Mouse (Mus musculus) forebrain, embryonic 14.5 days (tissue): ENCODE measurements around the gene Dync1i1. TPM values are rescaled to one million over a fixed set of nuclear protein-coding genes. Genes with fewer than 3 reads are reported as not detected.

Source experiments
- ATAC-seq: fragments of 200-750 bp; cut with Nextera tagmentation; 2 replicates; pipeline ENCODE4 v1.8.0; 2017; ENCODE audit warnings: mild to moderate bottlenecking, moderate library complexity
- DNase-seq: peaks from one replicate; pipeline ENCODE4 v3.0.0-alpha.2; 2015; ENCODE audit warnings: low spot score
- H3K27ac ChIP-seq: fragments of 300-500 bp; sonication (generic); 2 replicates; pipeline ENCODE4 v1.5.1; 2014; ENCODE audit warnings: low read depth, mild to moderate bottlenecking, control low read depth, low read length, moderate library complexity
- H3K27me3 ChIP-seq: fragments of 300-500 bp; sonication (generic); replicated peaks from 2 replicates; pipeline ENCODE4 v1.6.1; 2014; ENCODE audit warnings: low read length, control low read depth, mixed read lengths; ENCODE audit not compliant: control insufficient read depth, insufficient read depth
- H3K36me3 ChIP-seq: fragments of 300-500 bp; sonication (generic); 2 replicates; pipeline ENCODE4 v1.6.1; 2014; ENCODE audit warnings: low read length, control low read depth; ENCODE audit not compliant: control insufficient read depth, insufficient read depth
- H3K4me1 ChIP-seq: fragments of 300-500 bp; sonication (generic); 2 replicates; pipeline ENCODE4 v1.6.1; 2014; ENCODE audit warnings: antibody characterized with exemption, low read length, control low read depth; ENCODE audit not compliant: control insufficient read depth, insufficient read depth
- H3K4me2 ChIP-seq: fragments of 300-500 bp; sonication (generic); 2 replicates; pipeline ENCODE4 v1.6.1; 2014; ENCODE audit warnings: mild to moderate bottlenecking, control low read depth, low read length
- H3K4me3 ChIP-seq: fragments of 300-500 bp; sonication (generic); 2 replicates; pipeline ENCODE4 v1.5.1; 2014; ENCODE audit warnings: low read depth, low read length, control low read depth
- H3K9ac ChIP-seq: fragments of 300-500 bp; sonication (generic); 2 replicates; pipeline ENCODE4 v1.6.1; 2014; ENCODE audit warnings: mild to moderate bottlenecking, low read length, control low read depth, moderate library complexity
- H3K9me3 ChIP-seq: fragments of 300-500 bp; sonication (generic); replicated peaks from 2 replicates; pipeline ENCODE4 v1.6.1; 2016; ENCODE audit warnings: low read length, control low read depth, mixed read lengths; ENCODE audit not compliant: control insufficient read depth
- WGBS: fragments of 180-500 bp; shearing (Covaris S2); extraction: QIAGEN DNeasy Blood & Tissue Kit; methylation state at CpG from one replicate; pipeline ENCODE4 v1.1.7; 2014; 5-methylcytosine and 5-hydroxymethylcytosine counted together
- polyA plus RNA-seq: library from polyadenylated mRNA; unstranded; fragments of >200 nt; fragmentation: Nextera tagmentation; extraction: Ambion mirVana; gene quantifications from 2 replicates; pipeline ENCODE4 v1.2.1, GENCODE M21; 2014

The Dync1i1 gene
- polyA plus RNA-seq, 1 experiment from 2014 or later, result 56.0 TPM

GRCm38 (mm10) chr6:5794106-5794753 is 68.8 kb downstream of the Dync1i1 start:
- Histone ChIP-seq H3K4me1 (no peaks in the 10 kb centered on the region), H3K4me3 (no peak overlapping the region), H3K27me3 (no peaks in the 10 kb centered on the region), H3K4me2 (no peak overlapping the region), H3K27ac (no peak overlapping the region), H3K36me3 (no peaks in the 10 kb centered on the region), H3K9me3 (no peaks in the 10 kb centered on the region), H3K9ac (no peak overlapping the region)
- 75% methylated on average over 5 of the region's 5 CpGs for WGBS
- DNase-seq, result no peak
- no peak for ATAC-seq

GRCm38 (mm10) chr6:5795314-5795713 is 69.9 kb downstream of the Dync1i1 start:
- H3K27me3 ChIP-seq, result no peaks in the 10 kb centered on the region
- no peak for DNase-seq
- no peaks in the 10 kb centered on the region for H3K9me3 ChIP-seq
- ATAC-seq, result no peak
- H3K36me3 ChIP-seq, result no peaks in the 10 kb centered on the region
- 87% methylated on average over 2 of the region's 2 CpGs for WGBS
- H3K4me2 ChIP-seq, result no peak overlapping the region
- no peaks in the 10 kb centered on the region for H3K4me1 ChIP-seq
- H3K27ac ChIP-seq, result no peak overlapping the region
- H3K9ac ChIP-seq, result no peak overlapping the region
- H3K4me3 ChIP-seq, result no peak overlapping the region

- ATAC-seq (peak; percentile 85), DNase-seq (peak; percentile 88)
- 53% methylated on average over 6 of the region's 6 CpGs for WGBS
Measured at GRCm38 (mm10) chr6:5802124-5802839, 76.8 kb downstream of the Dync1i1 start.

GRCm38 (mm10) chr6:5802840-5803491 is 77.5 kb downstream of the Dync1i1 start:
- 57% methylated on average over 11 of the region's 11 CpGs for WGBS
- no peak overlapping the region for H3K27ac ChIP-seq
- H3K36me3 ChIP-seq, result no peaks in the 10 kb centered on the region
- H3K4me1 ChIP-seq, result no peaks in the 10 kb centered on the region
- DNase-seq (peak; percentile 16), ATAC-seq (peak; percentile 28)
- no peaks in the 10 kb centered on the region for H3K27me3 ChIP-seq
- H3K4me3 ChIP-seq, result no peak overlapping the region
- H3K9me3 ChIP-seq, result no peaks in the 10 kb centered on the region
- H3K4me2 ChIP-seq, result no peak overlapping the region
- H3K9ac ChIP-seq, result no peak overlapping the region

More at GRCm38 (mm10) chr6:5802124-5802839, 76.8 kb downstream of the Dync1i1 start:
- no peak overlapping the region for H3K9ac ChIP-seq
- H3K27ac ChIP-seq, result no peak overlapping the region
- H3K36me3 ChIP-seq, result no peaks in the 10 kb centered on the region
- H3K27me3 ChIP-seq, result no peaks in the 10 kb centered on the region
- H3K4me3 ChIP-seq, result no peak overlapping the region
- no peaks in the 10 kb centered on the region for H3K4me1 ChIP-seq
- H3K9me3 ChIP-seq, result no peaks in the 10 kb centered on the region
- no peak overlapping the region for H3K4me2 ChIP-seq

GRCm38 (mm10) chr6:5808008-5808421 is 82.6 kb downstream of the Dync1i1 start:
- H3K4me1 ChIP-seq, result no peaks in the 10 kb centered on the region
- no peaks in the 10 kb centered on the region for H3K36me3 ChIP-seq
- no peak overlapping the region for H3K4me2 ChIP-seq
- H3K9me3 ChIP-seq, result no peaks in the 10 kb centered on the region
- H3K4me3 ChIP-seq, result no peak overlapping the region
- no peaks in the 10 kb centered on the region for H3K27me3 ChIP-seq
- DNase-seq, result no peak
- ATAC-seq, result no peak
- no peak overlapping the region for H3K27ac ChIP-seq
- WGBS, result 84% methylated on average over 3 of the region's 3 CpGs
- no peak overlapping the region for H3K9ac ChIP-seq

- no peak overlapping the region for H3K4me2 ChIP-seq
- H3K36me3 ChIP-seq, result no peaks in the 10 kb centered on the region
- no peak overlapping the region for H3K4me3 ChIP-seq
- no peaks in the 10 kb centered on the region for H3K4me1 ChIP-seq
- no peaks in the 10 kb centered on the region for H3K27me3 ChIP-seq
- no peaks in the 10 kb centered on the region for H3K9me3 ChIP-seq
- no peak for DNase-seq
- WGBS, result 58% methylated on average over 1 of the region's 1 CpGs
- H3K27ac ChIP-seq, result no peak overlapping the region
- no peak overlapping the region for H3K9ac ChIP-seq
- ATAC-seq, result no peak
Measured at GRCm38 (mm10) chr6:5812076-5812475, 86.6 kb downstream of the Dync1i1 start.

GRCm38 (mm10) chr6:5819674-5820073 is 94.2 kb downstream of the Dync1i1 start:
- Histone ChIP-seq H3K9ac (no peak overlapping the region), H3K27me3 (no peaks in the 10 kb centered on the region), H3K4me3 (no peak overlapping the region), H3K9me3 (no peaks in the 10 kb centered on the region), H3K36me3 (no peaks in the 10 kb centered on the region), H3K4me2 (no peak overlapping the region), H3K27ac (no peak overlapping the region), H3K4me1 (no peaks in the 10 kb centered on the region)
- DNase-seq (no peak), ATAC-seq (no peak)
- 91% methylated on average over 3 of the region's 3 CpGs for WGBS

- no peak overlapping the region for H3K27ac ChIP-seq
- no peak overlapping the region for H3K4me2 ChIP-seq
- peaks cover 3% of the 10 kb centered on the region; the same call in 1 of the 2 replicates for H3K4me1 ChIP-seq
- ATAC-seq (no peak), DNase-seq (no peak)
- H3K36me3 ChIP-seq, result no peaks in the 10 kb centered on the region
- WGBS, result 96% methylated on average over 3 of the region's 3 CpGs
- no peaks in the 10 kb centered on the region for H3K27me3 ChIP-seq
- H3K9me3 ChIP-seq, result no peaks in the 10 kb centered on the region
- no peak overlapping the region for H3K9ac ChIP-seq
- H3K4me3 ChIP-seq, result no peak overlapping the region
Measured at GRCm38 (mm10) chr6:5825461-5825860, 100.0 kb downstream of the Dync1i1 start.

- ATAC-seq (no peak), DNase-seq (no peak)
- Histone ChIP-seq H3K27me3 (no peaks in the 10 kb centered on the region), H3K4me2 (no peak overlapping the region), H3K9ac (no peak overlapping the region), H3K4me1 (peaks cover 3% of the 10 kb centered on the region; the same call in 1 of the 2 replicates), H3K36me3 (no peaks in the 10 kb centered on the region), H3K9me3 (no peaks in the 10 kb centered on the region), H3K4me3 (no peak overlapping the region), H3K27ac (no peak overlapping the region)
- WGBS, result 66% methylated on average over 4 of the region's 4 CpGs
Measured at GRCm38 (mm10) chr6:5827064-5827463, 101.6 kb downstream of the Dync1i1 start.
